Mouse (Mus musculus) thymus, adult 18-20 months (tissue): ENCODE measurements at regions not wholly inside any gene's neighbourhood (a gene's known extent, or its start where the extent isn't known, plus 50 kb on each side); places are given as distances from the start of the nearest gene placed in this dataset.

Experiments used
- DNase-seq, 2 experiments: peaks; one replicate each; pipeline ENCODE4 v3.0.0; 2022; ENCODE audit warnings: mixed read lengths in 2 of 2

DNA sequence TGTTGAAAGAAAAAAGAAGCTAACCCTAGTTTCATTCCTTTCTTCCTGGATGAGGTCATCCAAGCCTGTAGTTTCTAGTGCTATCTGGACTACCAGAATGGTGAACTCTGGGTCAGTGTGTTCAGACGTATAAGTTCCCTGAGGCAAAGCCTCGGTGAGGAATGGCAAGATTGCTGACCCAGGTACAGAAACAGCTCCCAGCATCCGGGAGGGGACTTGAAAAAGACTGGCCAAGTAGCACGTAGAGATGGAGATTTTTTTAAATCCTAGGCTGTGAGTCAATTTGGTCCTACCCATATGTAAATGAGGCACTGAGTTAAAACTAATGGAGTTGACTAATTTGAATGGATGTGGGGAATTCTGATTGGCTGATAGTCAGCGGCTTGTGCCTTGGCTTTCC is 55.0 kb upstream of the Gm11084 start:
- no peak for DNase-seq

DNA sequence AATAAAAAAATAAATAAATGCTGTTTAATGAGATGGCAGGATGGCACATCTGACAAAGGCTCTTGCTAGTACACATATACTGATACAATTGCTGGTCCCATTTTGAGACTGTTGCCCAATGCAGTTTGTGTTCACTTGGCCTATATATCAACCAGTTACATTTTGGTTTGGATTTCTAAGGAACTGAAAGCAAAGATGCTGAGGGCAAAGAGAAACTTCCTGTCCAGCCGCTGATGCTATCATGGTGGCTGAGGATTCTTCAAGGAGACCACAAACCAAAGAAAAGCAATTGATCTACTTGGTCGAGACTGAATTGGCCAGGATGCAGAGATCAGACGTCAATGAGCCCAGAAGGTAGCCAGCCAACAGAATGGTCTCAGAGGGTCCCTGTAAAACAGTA is 53.5 kb upstream of the Gm11084 start:
- no peak for DNase-seq

- no peak for DNase-seq
Measured at GRCm38 (mm10) chr2:73039300-73039699, 52.8 kb upstream of the Gm11084 start.

- DNase-seq = peak in 1 of 2 experiments; percentile 14
Measured at GRCm38 (mm10) chr2:73038290-73038732, 51.8 kb upstream of the Gm11084 start.

DNA sequence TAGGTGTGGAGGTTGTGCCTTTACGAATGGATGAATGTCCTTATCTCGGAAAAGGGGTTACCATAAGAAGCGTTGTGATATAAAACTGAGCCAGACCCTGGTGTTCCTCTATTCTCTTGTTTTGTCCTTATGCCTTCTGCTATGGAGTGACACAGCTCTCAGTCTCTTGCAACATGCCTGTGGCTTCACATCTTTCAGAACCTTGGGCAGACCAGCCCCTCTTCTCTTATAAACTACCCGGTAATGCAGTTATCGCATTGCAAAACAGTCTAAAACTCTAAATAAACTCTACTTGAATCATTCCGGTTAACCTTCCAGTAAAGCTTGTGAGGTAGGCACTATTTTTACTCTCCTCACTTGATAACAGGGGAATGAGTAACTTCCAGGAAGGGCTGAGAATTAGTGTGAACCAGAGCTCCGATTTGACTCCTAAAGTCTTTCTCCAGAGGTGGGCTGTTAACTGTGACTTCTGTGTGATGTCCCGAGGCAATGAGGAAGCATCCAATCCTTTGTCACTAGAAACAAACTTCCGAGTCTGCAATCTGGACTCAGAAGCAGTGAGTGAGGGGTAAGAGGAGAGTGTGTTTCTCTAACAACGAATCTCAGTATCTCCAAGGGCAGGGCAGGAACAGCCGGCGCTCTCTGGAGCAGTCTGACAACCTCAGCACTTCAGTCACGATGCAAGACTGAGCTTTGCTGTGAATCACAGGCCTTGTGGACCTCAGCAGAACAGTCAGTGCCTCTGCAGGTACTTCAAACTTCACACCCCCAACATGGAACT is 50.9 kb upstream of the Gm11084 start:
- DNase-seq = no peak
